Mouse (Mus musculus) gastrocnemius, postnatal 14 days (tissue): ENCODE results near the gene Crip2. TPM values are rescaled to one million over a fixed set of nuclear protein-coding genes. Genes with fewer than 3 reads are reported as not detected.

Experiments used
- DNase-seq: peaks from one replicate; pipeline ENCODE4 v3.0.0; 2021; ENCODE audit warnings: mixed read lengths
- intact Hi-C: fragments of 180-260 bp; cut with DNase I; formaldehyde crosslinking; loops from one replicate; pipeline ENCODE4 v1.15.1; 2025; ENCODE audit warnings: low total_unique reads
- total RNA-seq, 2 experiments: library from RNA; stranded (reverse); gene quantifications; 2 replicates each; pipeline ENCODE4 v1.2.3; 2021

The Crip2 gene
- total RNA-seq, 2 experiments from 2014 or later, result 82.5 to 84.7 TPM

- intact Hi-C loops, result loop anchor here (5.0 kb wide), 1 partner anchor 150 kb away; no protein-coding TSS in a partner anchor
- no peak for DNase-seq
Measured at GRCm38 (mm10) chr12:113157002-113157401, 17.0 kb downstream of the Crip2 start.

GRCm38 (mm10) chr12:113157521-113157920, 17.5 kb downstream of the Crip2 start:
- no peak for DNase-seq
- intact Hi-C loops, result loop anchor here (5.0 kb wide), 1 partner anchor 150 kb away; no protein-coding TSS in a partner anchor

GRCm38 (mm10) chr12:113157971-113158370, 17.9 kb downstream of the Crip2 start:
- intact Hi-C loops, result loop anchor here (5.0 kb wide), 1 partner anchor 151 kb away; no protein-coding TSS in a partner anchor

GRCm38 (mm10) chr12:113163561-113164006, 23.5 kb downstream of the Crip2 start:
- intact Hi-C loops, result no loop called here
- DNase-seq, result no peak

More at GRCm38 (mm10) chr12:113157971-113158370, 17.9 kb downstream of the Crip2 start:
- no peak for DNase-seq

GRCm38 (mm10) chr12:113168031-113168536, 28.0 kb downstream of the Crip2 start:
- intact Hi-C loops, result no loop called here
- DNase-seq, result no peak

- intact Hi-C loops, result no loop called here
- DNase-seq, result no peak
Measured at GRCm38 (mm10) chr12:113176960-113177725, 37.1 kb downstream of the Crip2 start.

- intact Hi-C loops, result no loop called here
Measured at GRCm38 (mm10) chr12:113181020-113181419, 41.0 kb downstream of the Crip2 start.

GRCm38 (mm10) chr12:113184945-113185344, 44.9 kb downstream of the Crip2 start:
- intact Hi-C loops, result no loop called here
- DNase-seq, result no peak

More at GRCm38 (mm10) chr12:113181020-113181419, 41.0 kb downstream of the Crip2 start:
- no peak for DNase-seq

- intact Hi-C loops, result no loop called here
- no peak for DNase-seq
Measured at GRCm38 (mm10) chr12:113185442-113186291, 45.6 kb downstream of the Crip2 start, which contains the start of gene Tmem121. TSS of gene Tmem121 (plus strand) at chr12:113185930.

GRCm38 (mm10) chr12:113186326-113187010, 46.4 kb downstream of the Crip2 start:
- no peak for DNase-seq
- intact Hi-C loops, result no loop called here

GRCm38 (mm10) chr12:113187011-113187375, 47.0 kb downstream of the Crip2 start:
- no peak for DNase-seq
- intact Hi-C loops, result no loop called here

- intact Hi-C loops, result no loop called here
Measured at GRCm38 (mm10) chr12:113187584-113188295, 47.7 kb downstream of the Crip2 start.

GRCm38 (mm10) chr12:113188349-113189055, 48.5 kb downstream of the Crip2 start:
- DNase-seq, result no peak
- intact Hi-C loops, result no loop called here

More at GRCm38 (mm10) chr12:113187584-113188295, 47.7 kb downstream of the Crip2 start:
- DNase-seq, result peak; percentile 80

- DNase-seq, result no peak
- intact Hi-C loops, result no loop called here
Measured at GRCm38 (mm10) chr12:113193423-113193822, 53.4 kb downstream of the Crip2 start.
